In genomic region chr3:96634928-96635879, GRCm38 (mm10) we compare ENCODE assay signal across 7 mouse cellular contexts. TPM values are rescaled to one million over a fixed set of nuclear protein-coding genes. Genes with fewer than 3 reads are reported as not detected.
DNase-seq lines count a peak whose midpoint lies in the region; ATAC-seq lines count a peak whose summit lies in the region.

Gene Pex11b (plus strand): TSS chr3:96635376.
Gene Gm42957 (plus strand): TSS chr3:96635474.

- no peaks in the 10 kb centered on the region for H3K9me3 ChIP-seq in intestine, embryonic 15.5 days
- H3K9me3 ChIP-seq in midbrain, embryonic 10.5 days (replicated peaks): no peaks in the 10 kb centered on the region

- H3K9ac ChIP-seq in intestine, embryonic 15.5 days: peak within 1 kb of the TSS; percentile 99

- H3K4me2 ChIP-seq in intestine, embryonic 15.5 days (replicated peaks): peak within 1 kb of the TSS; percentile 81

- H3K4me1 ChIP-seq in intestine, embryonic 15.5 days (replicated peaks): peaks cover 21% of the 10 kb centered on the region
- peaks cover 44% of the 10 kb centered on the region for H3K4me1 ChIP-seq in midbrain, embryonic 10.5 days

- H3K36me3 ChIP-seq in intestine, embryonic 15.5 days: peaks cover 19% of the 10 kb centered on the region; the same call in 1 of the 2 replicates
- H3K36me3 ChIP-seq in midbrain, embryonic 10.5 days: peaks cover 63% of the 10 kb centered on the region

- H3K4me3 ChIP-seq in intestine, embryonic 15.5 days (replicated peaks): peak within 1 kb of the TSS; percentile 98
- H3K4me3 ChIP-seq in midbrain, embryonic 10.5 days: peak within 1 kb of the TSS; percentile 95

- 2% methylated on average over 57 of the region's 60 CpGs for WGBS in intestine, embryonic 15.5 days
- 1% methylated on average over 60 of the region's 60 CpGs for WGBS in midbrain, embryonic 10.5 days

- peak; percentile 94 for ATAC-seq in intestine, embryonic 15.5 days

- no peaks in the 10 kb centered on the region for H3K27me3 ChIP-seq in intestine, embryonic 15.5 days (replicated peaks)
- H3K27me3 ChIP-seq in midbrain, embryonic 10.5 days (ENCODE audit: low read depth, poor library complexity, severe bottlenecking): no peaks in the 10 kb centered on the region

- peak within 1 kb of the TSS; percentile 90 for H3K27ac ChIP-seq in intestine, embryonic 15.5 days
- H3K27ac ChIP-seq in midbrain, embryonic 10.5 days (replicated peaks): peak within 1 kb of the TSS; percentile 93

- DNase-seq in adrenal gland, adult 2 months: peak; percentile 97
- peak; percentile 65 for DNase-seq in embryo, embryonic 11.5 days (ENCODE audit: low read depth, low spot score)
- peak; percentile 81 to 84 for DNase-seq in gastrocnemius, postnatal 36 days
- peak; percentile 90 to 93 for DNase-seq in left cerebral cortex, postnatal 25 days (ENCODE audit: low spot score in 2 of 2)
- peak; percentile 82 for DNase-seq in midbrain, embryonic 10.5 days (ENCODE audit: low spot score)
- DNase-seq in right cerebral cortex, postnatal 4 days: peak; percentile 80

- intact Hi-C loops in gastrocnemius, postnatal 36 days (cut with DNase I): loop anchor here (5.0 kb wide), 2 partner anchors 38 to 53 kb away; partner anchors contain the start of gene Ankrd34a
- intact Hi-C loops in left cerebral cortex, postnatal 25 days (cut with DNase I): loop anchor here (5.0 kb wide), 2 partner anchors 33 to 53 kb away; partner anchors contain the start of gene Lix1l

RNA-seq across cellular contexts. Expression of gene Pex11b, which starts in this region (rescaled TPM):
- 10 to 100 TPM; 42.3 to 48.4 TPM for total RNA-seq in adrenal gland, adult 2 months (2021)
- polyA plus RNA-seq in adrenal gland, adult 2 months (2012; rRNA removed): 31.8 and 32.6 TPM in 2 replicates
- total RNA-seq in gastrocnemius, postnatal 36 days (2021): 10 to 100 TPM; 20.0 to 25.5 TPM
- polyA plus RNA-seq in intestine, embryonic 15.5 days (2015; fragmentation: Nextera tagmentation; extraction: Ambion mirVana): 42.2 TPM in 2 replicates
- 10 to 100 TPM; 51.6 to 53.3 TPM for total RNA-seq in left cerebral cortex, postnatal 25 days (2021)
- polyA plus RNA-seq in midbrain, embryonic 10.5 days (2016; fragmentation: Nextera tagmentation; extraction: Ambion mirVana): 38.5 and 40.8 TPM in 2 replicates

RNA-seq across cellular contexts. Expression of gene Gm42957, which starts in this region (rescaled TPM):
- total RNA-seq in adrenal gland, adult 2 months (2021): under 1 TPM; 0.21 to 0.35 TPM
- 0.02 TPM in 1 of 2 replicates, not detected in the other for polyA plus RNA-seq in adrenal gland, adult 2 months (2012; rRNA removed)
- under 1 TPM in 1 of 2 experiments, not detected in 1; 0.20 TPM for total RNA-seq in gastrocnemius, postnatal 36 days (2021)
- 0.08 TPM in 1 of 2 replicates, not detected in the other for polyA plus RNA-seq in intestine, embryonic 15.5 days (2015; fragmentation: Nextera tagmentation; extraction: Ambion mirVana)
- total RNA-seq in left cerebral cortex, postnatal 25 days (2021): under 1 TPM; 0.28 to 0.34 TPM
- 0.15 and 0.21 TPM in 2 replicates for polyA plus RNA-seq in midbrain, embryonic 10.5 days (2016; fragmentation: Nextera tagmentation; extraction: Ambion mirVana)

Comparison
In these comparisons a context has a peak if more than half of its experiments do, and no peak if none do; other contexts are left out.
1. Peak in every context shown above with its lines: DNase-seq, ATAC-seq, H3K4me3 ChIP-seq and H3K27ac ChIP-seq.